Mouse (Mus musculus): ENCODE results near the gene Scml4. TPM values are rescaled to one million over a fixed set of nuclear protein-coding genes. Genes with fewer than 3 reads are reported as not detected.

Gene Scml4
- polyA plus RNA-seq (2021): 0.03 TPM

GRCm38 (mm10) chr10:42860159-42860911 lies at the start of gene Scml4:
TSS of gene Scml4 (plus strand) at chr10:42860370.
- ATAC-seq: no peak
- ChIA-PET POLR2A (interaction anchor here (0.5 kb wide), 1 partner anchor 18 kb away, joined by 3 read pairs; no protein-coding TSS in a partner anchor), CTCF (no interaction called here)
- no peak for TF ChIP-seq CTCF (IDR thresholded peaks at IDR 0.05)
- no peak for DNase-seq (ENCODE audit: low read depth, low spot score)
- no peaks in the 10 kb centered on the region for H3K27me3 ChIP-seq
- in situ Hi-C loops (cut with MboI; ENCODE audit: low pct_unique_long_range_greater_than_20kb): no loop called here

GRCm38 (mm10) chr10:42825923-42826322 lies 34.2 kb upstream of the Scml4 start:
- POLR2A ChIA-PET: no interaction called here
- CTCF ChIA-PET: no interaction called here
- TF ChIP-seq CTCF (IDR thresholded peaks at IDR 0.05): no peak
- H3K27me3 ChIP-seq: no peaks in the 10 kb centered on the region
- DNase-seq (ENCODE audit: low read depth, low spot score): no peak
- in situ Hi-C loops (cut with MboI; ENCODE audit: low pct_unique_long_range_greater_than_20kb): no loop called here
- ATAC-seq: no peak

- in situ Hi-C loops (cut with MboI; ENCODE audit: low pct_unique_long_range_greater_than_20kb): no loop called here
- H3K27me3 ChIP-seq: no peaks in the 10 kb centered on the region
- ChIA-PET CTCF (no interaction called here), POLR2A (no interaction called here)
- no peak for TF ChIP-seq CTCF (IDR thresholded peaks at IDR 0.05)
- no peak for ATAC-seq
- no peak for DNase-seq (ENCODE audit: low read depth, low spot score)
Measured at GRCm38 (mm10) chr10:42827155-42827554, 33.0 kb upstream of the Scml4 start.

GRCm38 (mm10) chr10:42830007-42830406 lies 30.2 kb upstream of the Scml4 start:
- H3K27me3 ChIP-seq: no peaks in the 10 kb centered on the region
- TF ChIP-seq CTCF (IDR thresholded peaks at IDR 0.05): no peak
- DNase-seq (ENCODE audit: low read depth, low spot score) (no peak), ATAC-seq (no peak)
- CTCF ChIA-PET: no interaction called here
- POLR2A ChIA-PET: interaction anchor here (0.5 kb wide), 1 partner anchor 116 kb away, joined by 5 read pairs; no protein-coding TSS in a partner anchor
- in situ Hi-C loops (cut with MboI; ENCODE audit: low pct_unique_long_range_greater_than_20kb): loop anchor here (10.0 kb wide), 1 partner anchor 105 kb away; no protein-coding TSS in a partner anchor

DNA sequence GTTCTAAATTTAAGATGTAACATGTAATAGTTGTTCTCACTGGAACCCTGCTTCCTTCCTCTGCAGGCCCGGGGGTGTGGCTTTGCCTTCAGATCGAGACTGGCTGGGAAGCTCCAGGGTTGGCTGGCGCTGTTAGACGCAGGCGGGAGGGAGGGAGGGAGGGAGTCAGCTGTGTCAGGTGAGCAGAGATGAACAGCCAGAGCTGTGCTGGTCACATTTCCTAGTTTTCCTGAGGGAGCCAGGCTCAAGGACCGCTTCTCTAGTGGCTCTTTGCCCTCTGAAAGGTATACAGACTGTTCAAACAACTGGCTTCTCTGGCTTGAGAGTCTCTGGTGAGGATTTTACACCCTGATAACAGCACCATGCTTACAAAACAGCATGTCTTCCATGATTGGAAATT lies 29.8 kb upstream of the Scml4 start:
- CTCF ChIA-PET: no interaction called here
- no peak for TF ChIP-seq CTCF (IDR thresholded peaks at IDR 0.05)
- ATAC-seq (no peak), DNase-seq (ENCODE audit: low read depth, low spot score) (no peak)
- POLR2A ChIA-PET: interaction anchor here (0.5 to 0.7 kb wide), 2 partner anchors 12 to 116 kb away, joined by 3 to 5 read pairs; no protein-coding TSS in a partner anchor
- H3K27me3 ChIP-seq: no peaks in the 10 kb centered on the region
- in situ Hi-C loops (cut with MboI; ENCODE audit: low pct_unique_long_range_greater_than_20kb): loop anchor here (10.0 kb wide), 1 partner anchor 104 kb away; no protein-coding TSS in a partner anchor

DNA sequence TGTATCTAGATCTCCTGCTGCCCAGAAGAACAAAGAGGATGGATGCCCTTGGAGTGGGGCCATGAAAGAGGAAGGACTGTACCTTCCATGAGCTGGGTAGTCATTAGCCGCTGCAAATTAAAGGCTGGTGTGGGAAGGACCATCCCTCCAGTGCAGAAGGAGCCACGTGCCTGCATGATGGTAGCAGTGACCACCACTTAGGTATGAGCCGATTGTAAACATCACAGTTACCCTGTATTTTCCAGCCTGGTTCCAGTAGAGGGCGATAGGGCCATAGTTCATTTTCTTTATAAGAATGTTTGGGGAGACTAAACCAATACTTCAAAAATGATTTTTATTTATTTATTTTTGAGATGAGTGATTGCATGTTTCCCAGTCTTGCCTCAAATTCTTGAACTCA lies 27.5 kb upstream of the Scml4 start:
- H3K27me3 ChIP-seq: no peaks in the 10 kb centered on the region
- DNase-seq (ENCODE audit: low read depth, low spot score) (no peak), ATAC-seq (no peak)
- in situ Hi-C loops (cut with MboI; ENCODE audit: low pct_unique_long_range_greater_than_20kb): loop anchor here (10.0 kb wide), 1 partner anchor 102 kb away; no protein-coding TSS in a partner anchor
- peak; percentile 55 for TF ChIP-seq CTCF (IDR thresholded peaks at IDR 0.05)
- ChIA-PET CTCF (interaction anchor here (0.8 to 2.7 kb wide), 5 partner anchors 8 to 109 kb away, joined by 3 to 11 read pairs (median 4); no protein-coding TSS in a partner anchor), POLR2A (no interaction called here)

- CTCF ChIA-PET: interaction anchor here (1.2 to 1.5 kb wide), 2 partner anchors 12 to 28 kb away, joined by 3 read pairs; no protein-coding TSS in a partner anchor
- TF ChIP-seq CTCF (IDR thresholded peaks at IDR 0.05): no peak
- ATAC-seq: peak; percentile 95
- POLR2A ChIA-PET: no interaction called here
- no peaks in the 10 kb centered on the region for H3K27me3 ChIP-seq
- peak; percentile 69 for DNase-seq (ENCODE audit: low read depth, low spot score)
- in situ Hi-C loops (cut with MboI; ENCODE audit: low pct_unique_long_range_greater_than_20kb): loop anchor here (10.0 kb wide), 1 partner anchor 101 kb away; no protein-coding TSS in a partner anchor
Measured at GRCm38 (mm10) chr10:42833871-42834727, 26.1 kb upstream of the Scml4 start.

DNA sequence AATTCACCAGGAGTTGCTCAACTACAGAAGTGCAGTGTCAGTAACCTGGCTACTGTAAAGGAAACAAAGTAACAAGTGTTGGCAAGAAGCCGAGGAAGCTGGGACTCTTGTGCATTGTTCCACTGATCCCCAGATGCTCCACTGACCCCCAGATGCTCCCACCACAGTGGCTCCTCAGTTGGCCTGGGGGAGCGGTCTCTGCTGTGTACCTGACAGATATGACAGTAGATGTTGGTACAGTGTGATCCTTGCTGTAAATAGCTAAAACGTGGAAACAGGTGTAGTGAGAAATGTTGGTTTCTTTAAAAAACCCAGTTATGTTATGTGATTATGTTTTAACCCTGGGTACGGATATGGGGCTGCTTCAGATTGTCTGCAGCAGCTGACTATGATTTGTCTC lies 22.1 kb upstream of the Scml4 start:
- CTCF ChIA-PET: no interaction called here
- in situ Hi-C loops (cut with MboI; ENCODE audit: low pct_unique_long_range_greater_than_20kb): loop anchor here (10.0 kb wide), 1 partner anchor 97 kb away; no protein-coding TSS in a partner anchor

GRCm38 (mm10) chr10:42838736-42839135 lies 21.4 kb upstream of the Scml4 start:
- no peak for ATAC-seq
- no peak for DNase-seq (ENCODE audit: low read depth, low spot score)
- ChIA-PET CTCF (no interaction called here), POLR2A (no interaction called here)
- TF ChIP-seq CTCF (IDR thresholded peaks at IDR 0.05): no peak
- no peaks in the 10 kb centered on the region for H3K27me3 ChIP-seq
- in situ Hi-C loops (cut with MboI; ENCODE audit: low pct_unique_long_range_greater_than_20kb): loop anchor here (10.0 kb wide), 1 partner anchor 96 kb away; no protein-coding TSS in a partner anchor

More for the DNA sequence above, 22.1 kb upstream of the Scml4 start:
- no peaks in the 10 kb centered on the region for H3K27me3 ChIP-seq
- DNase-seq (ENCODE audit: low read depth, low spot score): no peak
- POLR2A ChIA-PET: no interaction called here
- TF ChIP-seq CTCF (IDR thresholded peaks at IDR 0.05): no peak
- no peak for ATAC-seq

- ChIA-PET POLR2A (no interaction called here), CTCF (no interaction called here)
- ATAC-seq: no peak
- in situ Hi-C loops (cut with MboI; ENCODE audit: low pct_unique_long_range_greater_than_20kb): no loop called here
- no peak for TF ChIP-seq CTCF (IDR thresholded peaks at IDR 0.05)
- H3K27me3 ChIP-seq: no peaks in the 10 kb centered on the region
- no peak for DNase-seq (ENCODE audit: low read depth, low spot score)
Measured at GRCm38 (mm10) chr10:42840036-42840435, 20.1 kb upstream of the Scml4 start.
